Mouse (Mus musculus): ENCODE data around the gene Ssxb10. TPM values are rescaled to one million over a fixed set of nuclear protein-coding genes. Genes with fewer than 3 reads are reported as not detected.

Ssxb10 gene
- polyA plus RNA-seq (2017; shearing (Covaris generic)): not detected

GRCm38 (mm10) chrX:8327124-8327523 lies at the start of gene Ssxb10:
Gene Ssxb10 (plus strand): TSS chrX:8327424.

GRCm38 (mm10) chrX:8366678-8367077 lies 39.5 kb downstream of the Ssxb10 start, which contains the start of gene Ssxb9:
Gene Ssxb9 (plus strand): TSS chrX:8366978.

Other genes with a start within 250 kb of the Ssxb10 start
- 92.8 TPM for gene Was, start 236.9 kb upstream of the Ssxb10 start, polyA plus RNA-seq (2017; shearing (Covaris generic))
- gene Wdr13, start 194.5 kb upstream of the Ssxb10 start, polyA plus RNA-seq (2017; shearing (Covaris generic)): 33.2 TPM
- gene Rbm3, start 181.5 kb upstream of the Ssxb10 start, polyA plus RNA-seq (2017; shearing (Covaris generic)): 443 TPM
- gene Tbc1d25, start 151.2 kb upstream of the Ssxb10 start, polyA plus RNA-seq (2017; shearing (Covaris generic)): 15.6 TPM
- gene Ebp, start 133.9 kb upstream of the Ssxb10 start, polyA plus RNA-seq (2017; shearing (Covaris generic)): 187 TPM
- gene Porcn, start 120.9 kb upstream of the Ssxb10 start, polyA plus RNA-seq (2017; shearing (Covaris generic)): not detected
- gene Ftsj1, start 75.0 kb upstream of the Ssxb10 start, polyA plus RNA-seq (2017; shearing (Covaris generic)): 24.7 TPM
- 0.64 TPM for gene Slc38a5, start 56.3 kb upstream of the Ssxb10 start, polyA plus RNA-seq (2017; shearing (Covaris generic))
- not detected for gene Ssxb9, start 39.6 kb downstream of the Ssxb10 start, polyA plus RNA-seq (2017; shearing (Covaris generic))
- gene Ssxb1, start 85.9 kb downstream of the Ssxb10 start, polyA plus RNA-seq (2017; shearing (Covaris generic)): not detected
- gene Ssxb2, start 134.3 kb downstream of the Ssxb10 start, polyA plus RNA-seq (2017; shearing (Covaris generic)): not detected
- gene Gm14459, start 197.5 kb downstream of the Ssxb10 start, polyA plus RNA-seq (2017; shearing (Covaris generic)): not detected
- not detected for gene Ssxb6, start 220.8 kb downstream of the Ssxb10 start, polyA plus RNA-seq (2017; shearing (Covaris generic))

All from activated CD4-positive, CD25-positive, alpha-beta regulatory T cell, adult 9 weeks (primary cell).